Comparison of ENCODE assay signal across 17 mouse cellular contexts in genomic region chr4:105690716-105691115, GRCm38 (mm10).
"Had no signal": no experiment of that assay in that cellular context is flagged by ENCODE, and none has a peak within 500 bp of the region (broad histone marks: within the 10 kb centered on the region; RNA-seq: fewer than 3 reads in every experiment).

No protein-coding gene starts in this region.

- DNase-seq: lung, adult 18-20 months; lung, embryonic 14.5 days; lung, postnatal 10 days; lung, postnatal 4 days; midbrain, embryonic 14.5 days; retina, postnatal 1 day; right cerebral cortex, adult 18-20 months; right cerebral cortex, postnatal 25 days; right cerebral cortex, postnatal 4 days; spleen, adult 18-20 months; thymus, adult 2 months; thymus, postnatal 25 days; thymus, postnatal 4 days had no signal

- H3K27me3 ChIP-seq: midbrain, embryonic 12.5 days; neural tube, embryonic 12.5 days had no signal

- H3K9me3 ChIP-seq: midbrain, embryonic 10.5 days; midbrain, embryonic 12.5 days; neural tube, embryonic 12.5 days had no signal

- H3K4me3 ChIP-seq: midbrain, embryonic 10.5 days; midbrain, embryonic 12.5 days; neural tube, embryonic 12.5 days had no signal

- ATAC-seq: midbrain, embryonic 16.5 days had no signal

- H3K27ac ChIP-seq: midbrain, embryonic 10.5 days; midbrain, embryonic 12.5 days; neural tube, embryonic 12.5 days had no signal

- H3K36me3 ChIP-seq: midbrain, embryonic 10.5 days; midbrain, embryonic 12.5 days; neural tube, embryonic 12.5 days had no signal

- H3K4me1 ChIP-seq: midbrain, embryonic 10.5 days; midbrain, embryonic 12.5 days; neural tube, embryonic 12.5 days had no signal
